Mouse (Mus musculus) liver, embryonic 13.5 days (tissue): Measurements from ENCODE around the gene F11. TPM values are rescaled to one million over a fixed set of nuclear protein-coding genes. Genes with fewer than 3 reads are reported as not detected.

Experiments
- polyA plus RNA-seq: library from polyadenylated mRNA; unstranded; fragments of >200 nt; fragmentation: Nextera tagmentation; extraction: Ambion mirVana; gene quantifications from 2 replicates; pipeline ENCODE4 v1.2.1, GENCODE M21; 2015

Gene F11
- polyA plus RNA-seq, 1 experiment from 2014 or later = 7.6 TPM

Other genes with a start within 250 kb of the F11 start
- gene Mtnr1a, start 192.9 kb downstream of the F11 start, polyA plus RNA-seq = not detected in 2 replicates
- 2.2 and 2.5 TPM in 2 replicates for gene Klkb1, start 32.8 kb upstream of the F11 start, polyA plus RNA-seq
- gene Gm45753, start 46.4 kb upstream of the F11 start, polyA plus RNA-seq = 3.9 and 5.3 TPM in 2 replicates
- gene Cyp4v3, start 71.2 kb upstream of the F11 start, polyA plus RNA-seq = 3.0 and 3.7 TPM in 2 replicates
- 1.6 and 2.2 TPM in 2 replicates for gene Fam149a, start 120.3 kb upstream of the F11 start, polyA plus RNA-seq
- gene Tlr3, start 149.0 kb upstream of the F11 start, polyA plus RNA-seq = 0.45 and 0.54 TPM in 2 replicates
- 3.8 and 5.3 TPM in 2 replicates for gene Sorbs2, start 245.8 kb upstream of the F11 start, polyA plus RNA-seq